Mouse (Mus musculus) stomach, postnatal 0 days (tissue): ENCODE results near the gene Efcab7. TPM values are rescaled to one million over a fixed set of nuclear protein-coding genes. Genes with fewer than 3 reads are reported as not detected.

ENCODE experiments used
- ATAC-seq: fragments of 200-750 bp; cut with Nextera tagmentation; 2 replicates; pipeline ENCODE4 v1.8.0; 2017; ENCODE audit not compliant: low FRiP score, low TSS enrichment
- DNase-seq: peaks from one replicate; pipeline ENCODE4 v3.0.0-alpha.2; 2016; ENCODE audit warnings: low spot score
- H3K27ac ChIP-seq: fragments of 300-500 bp; sonication (generic); replicated peaks from 2 replicates; pipeline ENCODE4 v1.5.1; 2014; ENCODE audit warnings: mild to moderate bottlenecking, control low read depth
- H3K27me3 ChIP-seq: fragments of 300-500 bp; sonication (generic); 2 replicates; pipeline ENCODE4 v1.6.1; 2014; ENCODE audit warnings: low read length; ENCODE audit not compliant: control insufficient read depth, insufficient read depth
- H3K36me3 ChIP-seq: fragments of 300-500 bp; sonication (generic); 2 replicates; pipeline ENCODE4 v1.6.1; 2014; ENCODE audit warnings: low read length, mixed read lengths; ENCODE audit not compliant: control insufficient read depth, insufficient read depth
- H3K4me1 ChIP-seq: fragments of 300-500 bp; sonication (generic); replicated peaks from 2 replicates; pipeline ENCODE4 v1.6.1; 2014; ENCODE audit warnings: antibody characterized with exemption; ENCODE audit not compliant: control insufficient read depth, insufficient read depth
- H3K4me2 ChIP-seq: fragments of 300-500 bp; sonication (generic); replicated peaks from 2 replicates; pipeline ENCODE4 v1.6.1; 2014; ENCODE audit warnings: low read depth, mild to moderate bottlenecking, control low read depth, moderate library complexity
- H3K4me3 ChIP-seq: fragments of 300-500 bp; sonication (generic); 2 replicates; pipeline ENCODE4 v1.5.1; 2014; ENCODE audit warnings: low read depth, low read length, control low read depth
- H3K9ac ChIP-seq: fragments of 300-500 bp; sonication (generic); 2 replicates; pipeline ENCODE4 v1.6.1; 2014; ENCODE audit warnings: mild to moderate bottlenecking, low read length, control low read depth, mixed read lengths
- H3K9me3 ChIP-seq: fragments of 300-500 bp; sonication (generic); 2 replicates; pipeline ENCODE4 v1.6.1; 2016; ENCODE audit warnings: low read length; ENCODE audit not compliant: control insufficient read depth
- CTCF ChIP-seq: IDR thresholded peaks from 2 replicates; pipeline ENCODE4 v1.5.1; 2016; ENCODE audit warnings: antibody characterized with exemption, low read depth, mild to moderate bottlenecking, moderate library complexity
- EP300 ChIP-seq: optimal IDR thresholded peaks from 2 replicates; pipeline ENCODE3; 2016; ENCODE audit warnings: antibody characterized with exemption
- WGBS: fragments of 180-500 bp; shearing (Covaris S2); extraction: QIAGEN DNeasy Blood & Tissue Kit; methylation state at CpG from one replicate; pipeline ENCODE4 v1.1.7; 2014; 5-methylcytosine and 5-hydroxymethylcytosine counted together
- polyA plus RNA-seq: library from polyadenylated mRNA; unstranded; fragments of >200 nt; fragmentation: Nextera tagmentation; extraction: Ambion mirVana; gene quantifications from 2 replicates; pipeline ENCODE4 v1.2.1, GENCODE M21; 2015

Efcab7 gene
- polyA plus RNA-seq, 1 experiment from 2014 or later: 9.5 TPM

- TF ChIP-seq CTCF (no peak), EP300 (no peak)
- no peaks in the 10 kb centered on the region for H3K9me3 ChIP-seq
- H3K4me2 ChIP-seq: no peak overlapping the region
- H3K27ac ChIP-seq: no peak overlapping the region
- 90% methylated on average over 5 of the region's 5 CpGs for WGBS
- H3K27me3 ChIP-seq: no peaks in the 10 kb centered on the region
- no peak overlapping the region for H3K9ac ChIP-seq
- no peak for DNase-seq
- no peak overlapping the region for H3K4me3 ChIP-seq
- H3K4me1 ChIP-seq: peaks cover 4% of the 10 kb centered on the region; the same call in 1 of the 2 replicates
- no peak for ATAC-seq
- no peaks in the 10 kb centered on the region for H3K36me3 ChIP-seq
Measured at GRCm38 (mm10) chr4:99936278-99936677, 107.3 kb downstream of the Efcab7 start.

GRCm38 (mm10) chr4:99939711-99940505 is 110.9 kb downstream of the Efcab7 start:
- ATAC-seq (no peak), DNase-seq (no peak)
- H3K27me3 ChIP-seq: no peaks in the 10 kb centered on the region
- H3K4me3 ChIP-seq: no peak overlapping the region
- no peak overlapping the region for H3K9ac ChIP-seq
- H3K4me1 ChIP-seq: no peaks in the 10 kb centered on the region; the same call in 1 of the 2 replicates
- H3K9me3 ChIP-seq: no peaks in the 10 kb centered on the region
- no peak overlapping the region for H3K4me2 ChIP-seq
- no peaks in the 10 kb centered on the region for H3K36me3 ChIP-seq
- 57% methylated on average over 16 of the region's 16 CpGs for WGBS
- TF ChIP-seq EP300 (no peak), CTCF (no peak)
- H3K27ac ChIP-seq: no peak overlapping the region

- peak; percentile 37 for DNase-seq
- peak; percentile 62; the same call in 1 of the 2 replicates for ATAC-seq
- no peak overlapping the region for H3K9ac ChIP-seq
Measured at GRCm38 (mm10) chr4:99941655-99942414, 112.8 kb downstream of the Efcab7 start.

GRCm38 (mm10) chr4:99944606-99945005 is 115.6 kb downstream of the Efcab7 start:
- no peaks in the 10 kb centered on the region for H3K36me3 ChIP-seq
- H3K27me3 ChIP-seq: no peaks in the 10 kb centered on the region
- ATAC-seq (no peak), DNase-seq (no peak)
- WGBS: 73% methylated on average over 2 of the region's 2 CpGs
- TF ChIP-seq CTCF (no peak), EP300 (no peak)
- no peak overlapping the region for H3K27ac ChIP-seq
- H3K9ac ChIP-seq: no peak overlapping the region
- no peaks in the 10 kb centered on the region; the same call in 1 of the 2 replicates for H3K4me1 ChIP-seq
- no peaks in the 10 kb centered on the region for H3K9me3 ChIP-seq
- no peak overlapping the region for H3K4me3 ChIP-seq
- H3K4me2 ChIP-seq: no peak overlapping the region

More at GRCm38 (mm10) chr4:99941655-99942414, 112.8 kb downstream of the Efcab7 start:
- Histone ChIP-seq H3K27ac (no peak overlapping the region), H3K9me3 (no peaks in the 10 kb centered on the region), H3K4me2 (0 out of 2 replicates have a peak overlapping the region, but pooled peaks have one; percentile 17), H3K27me3 (no peaks in the 10 kb centered on the region), H3K4me3 (no peak overlapping the region), H3K36me3 (no peaks in the 10 kb centered on the region), H3K4me1 (no peaks in the 10 kb centered on the region; the same call in 1 of the 2 replicates)
- 58% methylated on average over 10 of the region's 10 CpGs for WGBS
- TF ChIP-seq EP300: no peak
- peak; percentile 67 for TF ChIP-seq CTCF

- H3K4me3 ChIP-seq: no peak overlapping the region
- no peaks in the 10 kb centered on the region for H3K9me3 ChIP-seq
- H3K27ac ChIP-seq: no peak overlapping the region
- no peak overlapping the region for H3K4me2 ChIP-seq
- ATAC-seq (no peak), DNase-seq (no peak)
- H3K36me3 ChIP-seq: no peaks in the 10 kb centered on the region
- H3K4me1 ChIP-seq: no peaks in the 10 kb centered on the region; the same call in 1 of the 2 replicates
- no peak for TF ChIP-seq CTCF
- TF ChIP-seq EP300: no peak
- no peaks in the 10 kb centered on the region for H3K27me3 ChIP-seq
- H3K9ac ChIP-seq: no peak overlapping the region
- 87% methylated on average over 7 of the region's 7 CpGs for WGBS
Measured at GRCm38 (mm10) chr4:99945011-99945410, 116.0 kb downstream of the Efcab7 start.
